Mouse (Mus musculus) gastrocnemius, postnatal 25 days (tissue): ENCODE data around the gene Eed. TPM values are rescaled to one million over a fixed set of nuclear protein-coding genes. Genes with fewer than 3 reads are reported as not detected.
A peak's percentile ranks its signal among the peaks of the same experiment; 100 is the strongest.

Source experiments
- DNase-seq: peaks from one replicate; pipeline ENCODE4 v3.0.0; 2022
- total RNA-seq, 2 experiments: library from RNA; stranded (reverse); gene quantifications; 1 replicate in 1 of 2; 2 replicates in 1 of 2; pipeline ENCODE4 v1.2.3; 2021

Eed gene
- total RNA-seq, 2 experiments from 2014 or later, result 21.7 to 30.8 TPM

DNA sequence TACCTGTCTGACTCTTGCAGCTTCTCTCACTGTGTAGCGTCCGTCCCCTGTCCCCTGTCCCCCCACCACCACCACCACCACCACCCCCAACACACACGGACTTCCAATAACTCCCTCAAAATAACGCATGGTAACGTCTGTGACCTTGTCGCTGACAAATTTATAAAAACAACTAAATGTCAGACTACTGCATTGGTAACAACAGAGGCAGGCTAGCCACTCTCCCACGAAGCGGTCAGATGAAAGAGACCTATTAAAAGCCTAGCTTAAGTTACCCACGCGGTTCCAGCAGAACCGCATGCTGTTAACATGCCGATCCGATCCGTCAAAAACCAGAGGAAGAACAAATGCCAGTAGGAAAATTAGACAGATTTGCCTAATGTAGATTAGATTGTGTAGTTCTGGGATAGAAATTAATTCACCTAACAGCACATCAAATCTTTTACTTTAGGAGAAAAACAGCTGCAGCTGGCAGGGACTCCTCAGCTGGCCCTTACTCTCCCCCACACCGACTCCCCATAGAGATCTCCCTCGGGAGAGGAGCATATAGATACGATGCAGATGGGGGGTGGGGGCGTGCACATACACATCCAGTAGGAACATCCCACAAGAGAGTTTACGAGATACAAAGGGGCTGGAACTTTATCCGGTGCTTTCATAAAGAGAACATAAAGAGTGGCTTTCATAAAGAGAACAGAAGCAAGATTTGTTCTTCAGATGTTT lies 71.7 kb downstream of the Eed start:
- no peak for DNase-seq

GRCm38 (mm10) chr7:89908421-89908820 lies 72.4 kb downstream of the Eed start:
- no peak for DNase-seq

- peak; percentile 25 for DNase-seq
Measured at GRCm38 (mm10) chr7:89907950-89908349, 72.8 kb downstream of the Eed start.

Other genes starting within 250 kb of the Eed start
- not detected for gene Ccdc81, start 77.4 kb downstream of the Eed start, total RNA-seq
- 100 to 1,000 TPM in 1 of 2 experiments, 10 to 100 TPM in 1; 87.6 to 108 TPM for gene Hikeshi, start 39.8 kb downstream of the Eed start, total RNA-seq
- 10 to 100 TPM; 78.3 to 79.6 TPM for gene Picalm, start 149.2 kb upstream of the Eed start, total RNA-seq